ENCODE assay signal across 17 mouse cellular contexts in genomic region chr13:38430075-38430474, GRCm38 (mm10).
"Had no signal": no experiment of that assay in that cellular context is flagged by ENCODE, and none has a peak within 500 bp of the region (broad histone marks: within the 10 kb centered on the region; RNA-seq: fewer than 3 reads in every experiment).

No protein-coding gene starts in this region.

- H3K4me1 ChIP-seq: lung, embryonic 15.5 days; megakaryocyte, embryonic 14.5 days; midbrain, embryonic 15.5 days; neural tube, embryonic 12.5 days; stomach, embryonic 15.5 days had no signal

- H3K4me2 ChIP-seq: lung, embryonic 15.5 days; midbrain, embryonic 11.5 days; midbrain, embryonic 13.5 days; midbrain, embryonic 15.5 days; neural tube, embryonic 12.5 days; stomach, embryonic 15.5 days had no signal

- H3K9ac ChIP-seq: lung, embryonic 15.5 days; midbrain, embryonic 13.5 days; midbrain, embryonic 15.5 days; neural tube, embryonic 12.5 days; stomach, embryonic 15.5 days had no signal

- H3K9me3 ChIP-seq: lung, embryonic 15.5 days; megakaryocyte, embryonic 14.5 days; midbrain, embryonic 13.5 days; midbrain, embryonic 15.5 days; stomach, embryonic 15.5 days had no signal

- H3K36me3 ChIP-seq: lung, embryonic 15.5 days; midbrain, embryonic 13.5 days; midbrain, embryonic 15.5 days; neural tube, embryonic 12.5 days; stomach, embryonic 15.5 days had no signal

- H3K27ac ChIP-seq: lung, embryonic 15.5 days; macrophage; midbrain, embryonic 13.5 days; midbrain, embryonic 15.5 days; neural tube, embryonic 12.5 days; stomach, embryonic 15.5 days; stomach, postnatal 0 days had no signal

- DNase-seq: lung, adult 2 months; lung, postnatal 14 days; lung, postnatal 36 days; right cerebral cortex, postnatal 14 days; thymus, adult 2 months; thymus, postnatal 25 days; thymus, postnatal 4 days had no signal

- H3K4me3 ChIP-seq: lung, embryonic 15.5 days; megakaryocyte, embryonic 14.5 days; midbrain, embryonic 13.5 days; midbrain, embryonic 15.5 days; neural tube, embryonic 12.5 days; stomach, embryonic 15.5 days had no signal

- H3K27me3 ChIP-seq: lung, embryonic 15.5 days; megakaryocyte, embryonic 14.5 days; midbrain, embryonic 13.5 days; midbrain, embryonic 15.5 days; neural tube, embryonic 12.5 days; stomach, embryonic 15.5 days had no signal

- ATAC-seq: lung, postnatal 0 days; midbrain, embryonic 13.5 days; midbrain, embryonic 15.5 days had no signal
